Mouse (Mus musculus): Measurements from ENCODE around the gene Mfsd9.
"Not testable (repeated sequence)": the region's sequence is repeated elsewhere in the genome, so short reads cannot be mapped to it uniquely, and the experiment has no call there.

The Mfsd9 gene

GRCm38 (mm10) chr1:40776763-40777162 lies 13.7 kb downstream of the Mfsd9 start:
- no peak for DNase-seq

GRCm38 (mm10) chr1:40776102-40776501 lies 14.4 kb downstream of the Mfsd9 start:
- DNase-seq: no peak

GRCm38 (mm10) chr1:40774040-40774439 lies 16.4 kb downstream of the Mfsd9 start:
- no peak for DNase-seq

- no peak for DNase-seq
Measured at GRCm38 (mm10) chr1:40773234-40773633, 17.3 kb downstream of the Mfsd9 start.

GRCm38 (mm10) chr1:40771196-40771970 lies 19.1 kb downstream of the Mfsd9 start:
- DNase-seq: no peak

- no peak for DNase-seq
Measured at GRCm38 (mm10) chr1:40769331-40769894, 21.1 kb downstream of the Mfsd9 start.

- peak; percentile 10 for DNase-seq
Measured at GRCm38 (mm10) chr1:40768606-40769005, 21.9 kb downstream of the Mfsd9 start.

GRCm38 (mm10) chr1:40767588-40767987 lies 22.9 kb downstream of the Mfsd9 start:
- no peak for DNase-seq

GRCm38 (mm10) chr1:40765521-40765920 lies 25.0 kb downstream of the Mfsd9 start:
- DNase-seq: no peak

- DNase-seq: no peak
Measured at GRCm38 (mm10) chr1:40764701-40765275, 25.7 kb downstream of the Mfsd9 start.

- DNase-seq: no peak
Measured at GRCm38 (mm10) chr1:40764042-40764441, 26.4 kb downstream of the Mfsd9 start.

GRCm38 (mm10) chr1:40759751-40760445 lies 30.6 kb downstream of the Mfsd9 start:
- no peak for DNase-seq

GRCm38 (mm10) chr1:40746089-40746488 lies 44.4 kb downstream of the Mfsd9 start:
- no peak for DNase-seq

- DNase-seq: no peak
Measured at GRCm38 (mm10) chr1:40740739-40741138, 49.7 kb downstream of the Mfsd9 start.

GRCm38 (mm10) chr1:40738246-40738645 lies 52.2 kb downstream of the Mfsd9 start:
- DNase-seq: not testable (repeated sequence)

GRCm38 (mm10) chr1:40737671-40738070 lies 52.8 kb downstream of the Mfsd9 start:
- no peak for DNase-seq

- DNase-seq: no peak
Measured at GRCm38 (mm10) chr1:40728636-40729035, 61.9 kb downstream of the Mfsd9 start.

- no peak for DNase-seq
Measured at GRCm38 (mm10) chr1:40727404-40727803, 63.1 kb downstream of the Mfsd9 start.

GRCm38 (mm10) chr1:40726051-40726450 lies 64.4 kb downstream of the Mfsd9 start:
- no peak for DNase-seq

Measured in right cerebral cortex, postnatal 25 days (tissue).